Mouse (Mus musculus) layer of hippocampus, adult 2 months (tissue): ENCODE measurements around the gene Vmn1r191. TPM values are rescaled to one million over a fixed set of nuclear protein-coding genes. Genes with fewer than 3 reads are reported as not detected.
"Not testable (repeated sequence)": the region's sequence is repeated elsewhere in the genome, so short reads cannot be mapped to it uniquely, and the experiment has no call there.

Experiments
- DNase-seq, 2 experiments: peaks; one replicate each; pipeline ENCODE4 v3.0.0; 2022; ENCODE audit warnings: low spot score in 2 of 2
- H3K27ac ChIP-seq: fragments of 200-600 bp; 2 replicates; pipeline ENCODE4 v1.8.1; 2022
- H3K4me3 ChIP-seq: fragments of 200-600 bp; 2 replicates; pipeline ENCODE4 v1.8.1; 2022; ENCODE audit warnings: mild to moderate bottlenecking
- CTCF ChIP-seq: fragments of 200-600 bp; conservative IDR thresholded peaks from 2 replicates; pipeline ENCODE4 v1.8.1; 2022; ENCODE audit warnings: antibody characterized with exemption, mild to moderate bottlenecking, moderate library complexity
- long read RNA-seq, 2 experiments: library from polyadenylated mRNA; stranded (forward); transcript quantifications; one replicate each; pipeline ENCODE4 v2.0.0; 2021; ENCODE audit warnings: borderline mapping rate in 2 of 2
- microRNA-seq, 2 experiments: library from miRNA; unstranded; fragments of <30 nt; microRNA quantifications; one replicate each; pipeline ENCODE4 v1.2.0; 2021
- total RNA-seq, 2 experiments: library from RNA; stranded (reverse); gene quantifications; 2 replicates each; pipeline ENCODE4 v1.2.3; 2021

The Vmn1r191 gene
- total RNA-seq, result not detected
- long read RNA-seq, experiment 1, result 0 reads
- long read RNA-seq, experiment 2, result 0 reads

DNA sequence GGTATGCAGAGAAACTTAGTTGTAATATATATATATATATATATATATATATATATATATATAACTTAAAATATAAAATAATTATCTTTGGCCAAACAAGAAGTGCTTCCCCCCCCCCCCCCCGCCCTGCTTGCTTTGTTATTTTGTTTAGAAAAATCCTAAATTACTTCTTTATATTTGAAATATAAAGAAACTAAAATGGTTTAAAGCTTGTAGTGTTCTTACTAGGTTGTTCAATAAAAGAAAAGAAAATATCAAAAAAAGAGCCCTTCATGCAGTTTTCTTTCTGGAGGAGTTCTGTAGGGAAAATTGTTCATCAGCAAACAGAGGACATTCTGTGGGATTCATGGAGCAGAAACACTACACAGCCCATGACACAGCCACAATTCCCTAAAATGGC, at the start of gene Vmn1r191:
Gene Vmn1r191 (minus strand): TSS at position 101 of the 400 bp plus-strand sequence.
- H3K4me3 ChIP-seq, result no peak within 1 kb of the TSS

DNA sequence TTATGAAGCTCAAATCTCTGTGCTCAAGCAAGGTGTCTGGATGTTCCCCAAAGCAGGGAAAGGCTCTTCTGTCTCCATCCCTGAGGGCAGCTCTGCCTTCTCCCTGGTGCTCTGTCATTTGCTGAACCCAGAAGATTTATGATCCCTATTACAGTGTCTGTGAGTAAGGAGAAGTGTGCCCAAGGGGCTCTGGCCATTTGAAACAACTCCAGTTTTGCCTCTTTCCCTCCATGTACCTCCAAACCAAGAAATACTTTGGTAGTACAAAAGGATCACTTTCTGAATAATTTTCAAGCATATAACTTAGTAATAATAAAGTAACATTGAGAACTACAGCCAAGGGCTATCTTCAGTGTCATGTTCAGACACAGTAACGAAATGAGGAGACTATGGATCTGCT, 39.3 kb upstream of the Vmn1r191 start, which contains the start of gene Vmn1r193:
Gene Vmn1r193 (minus strand): TSS at position 101 of the 400 bp plus-strand sequence.
- H3K27ac ChIP-seq, DNase-seq, H3K4me3 ChIP-seq: not testable (repeated sequence)

More for the DNA sequence above, at the start of gene Vmn1r191:
- DNase-seq, result no peak
- H3K27ac ChIP-seq, result no peak within 1 kb of the TSS
- TF ChIP-seq CTCF, result no peak

DNA sequence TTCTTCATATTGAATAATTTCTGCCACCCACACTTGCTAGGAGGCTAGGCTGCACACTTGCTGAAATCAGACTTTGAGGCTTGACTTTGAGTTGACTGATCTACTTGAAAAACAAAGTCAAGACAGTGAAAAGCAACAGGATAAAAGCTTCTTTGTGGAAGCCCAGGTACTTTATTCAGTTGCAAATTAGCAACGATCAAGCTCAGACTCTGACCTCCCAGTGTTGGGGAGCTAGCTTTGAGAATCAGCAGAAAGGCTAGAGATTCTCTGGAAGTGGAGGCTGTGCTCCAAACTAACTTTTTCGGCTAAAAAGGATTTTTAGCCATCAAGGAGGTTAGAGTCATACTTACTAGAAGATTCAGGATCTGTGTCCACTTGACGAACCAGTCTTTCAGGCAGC, 9.0 kb upstream of the Vmn1r191 start:
- DNase-seq, H3K27ac ChIP-seq: not testable (repeated sequence)

DNA sequence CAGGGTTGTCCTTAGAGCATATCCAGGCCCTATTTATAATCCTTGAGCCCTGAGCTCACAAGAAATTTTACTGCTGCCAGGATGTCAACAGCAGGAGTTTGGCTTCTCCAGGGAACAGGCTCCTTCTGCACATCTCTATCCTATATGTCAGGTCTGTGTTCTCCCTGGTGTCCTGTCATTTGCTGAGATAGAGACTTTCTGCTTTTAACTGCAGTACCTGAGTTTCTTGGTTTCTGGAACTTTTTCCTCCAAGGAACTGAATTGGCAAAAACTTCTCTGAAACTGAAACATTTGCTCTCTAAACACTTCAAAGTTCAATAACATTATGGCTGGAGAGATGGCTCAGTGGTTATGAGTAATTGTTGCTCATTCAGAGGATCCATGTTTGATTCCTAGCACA, 7.3 kb upstream of the Vmn1r191 start, which contains the start of gene Vmn1r192:
Gene Vmn1r192 (minus strand): TSS at position 101 of the 400 bp plus-strand sequence.
- no peak within 1 kb of the TSS for H3K27ac ChIP-seq
- no peak for TF ChIP-seq CTCF
- no peak for DNase-seq
- H3K4me3 ChIP-seq, result no peak within 1 kb of the TSS

More for the DNA sequence above, 9.0 kb upstream of the Vmn1r191 start:
- not testable (repeated sequence) for H3K4me3 ChIP-seq

DNA sequence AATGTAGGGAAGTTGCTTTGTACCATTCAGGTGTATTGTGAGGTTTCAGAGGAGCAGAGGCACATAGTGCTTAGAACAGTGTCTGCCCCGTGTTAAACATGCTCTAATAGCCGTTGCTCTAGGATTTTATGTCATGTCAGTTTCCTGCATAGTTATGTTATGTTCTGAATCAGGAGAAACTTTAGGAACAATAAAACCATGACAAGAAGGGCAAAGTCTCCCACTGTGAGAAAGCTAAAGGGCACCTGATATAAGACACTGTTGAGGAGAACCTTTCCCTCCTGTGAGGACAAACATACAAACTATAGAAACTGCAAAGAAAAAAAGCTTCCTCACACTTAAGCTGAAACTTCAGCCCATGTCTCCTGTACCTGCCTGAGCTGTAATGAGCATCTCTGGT, 6.6 kb upstream of the Vmn1r191 start:
- no peak for TF ChIP-seq CTCF
- H3K27ac ChIP-seq, result no peak overlapping the region
- H3K4me3 ChIP-seq, result no peak overlapping the region
- no peak for DNase-seq

DNA sequence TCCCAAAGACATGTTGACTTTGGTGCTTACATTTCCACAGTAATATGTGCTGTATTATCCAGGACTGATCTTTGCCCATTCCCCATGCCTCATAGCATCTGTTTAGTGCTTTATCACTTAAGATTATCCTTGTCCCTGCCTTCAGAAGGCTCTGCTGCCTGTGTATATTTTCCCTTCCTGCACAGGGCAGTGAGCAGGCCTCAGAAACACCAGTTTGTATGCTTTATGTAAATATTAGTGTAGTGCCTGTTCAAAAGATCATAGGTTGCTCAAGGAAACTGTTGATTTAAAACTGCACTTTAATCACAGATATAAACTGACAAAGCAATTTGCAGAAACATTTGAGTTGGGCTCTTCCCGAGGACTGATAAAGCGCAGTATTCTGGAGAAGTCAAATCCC, 5.5 kb upstream of the Vmn1r191 start:
- Histone ChIP-seq H3K4me3 (no peak overlapping the region), H3K27ac (no peak overlapping the region)
- TF ChIP-seq CTCF, result no peak
- DNase-seq, result no peak

DNA sequence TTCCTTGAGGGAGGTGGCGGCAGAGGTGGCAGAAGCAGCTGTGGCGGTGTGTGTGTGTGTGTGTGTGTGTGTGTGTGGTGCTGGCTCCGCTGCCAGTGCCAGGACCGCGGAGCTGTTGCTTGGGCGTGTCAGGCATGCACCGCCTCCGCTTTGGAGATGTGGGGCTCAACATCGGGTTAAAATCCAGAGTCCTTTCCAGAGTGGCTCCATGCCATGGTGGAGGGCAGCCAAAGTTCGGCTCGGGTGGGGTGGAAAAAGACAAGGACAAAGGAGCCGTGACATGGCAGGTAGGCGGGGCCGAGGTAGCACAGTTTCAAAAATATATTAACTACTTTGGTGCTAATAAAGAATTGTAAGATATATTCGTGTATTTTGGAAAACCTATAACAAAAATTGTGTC, 15.4 kb downstream of the Vmn1r191 start:
- Histone ChIP-seq H3K4me3 (no peak overlapping the region), H3K27ac (no peak overlapping the region)
- TF ChIP-seq CTCF, result no peak
- no peak for DNase-seq

DNA sequence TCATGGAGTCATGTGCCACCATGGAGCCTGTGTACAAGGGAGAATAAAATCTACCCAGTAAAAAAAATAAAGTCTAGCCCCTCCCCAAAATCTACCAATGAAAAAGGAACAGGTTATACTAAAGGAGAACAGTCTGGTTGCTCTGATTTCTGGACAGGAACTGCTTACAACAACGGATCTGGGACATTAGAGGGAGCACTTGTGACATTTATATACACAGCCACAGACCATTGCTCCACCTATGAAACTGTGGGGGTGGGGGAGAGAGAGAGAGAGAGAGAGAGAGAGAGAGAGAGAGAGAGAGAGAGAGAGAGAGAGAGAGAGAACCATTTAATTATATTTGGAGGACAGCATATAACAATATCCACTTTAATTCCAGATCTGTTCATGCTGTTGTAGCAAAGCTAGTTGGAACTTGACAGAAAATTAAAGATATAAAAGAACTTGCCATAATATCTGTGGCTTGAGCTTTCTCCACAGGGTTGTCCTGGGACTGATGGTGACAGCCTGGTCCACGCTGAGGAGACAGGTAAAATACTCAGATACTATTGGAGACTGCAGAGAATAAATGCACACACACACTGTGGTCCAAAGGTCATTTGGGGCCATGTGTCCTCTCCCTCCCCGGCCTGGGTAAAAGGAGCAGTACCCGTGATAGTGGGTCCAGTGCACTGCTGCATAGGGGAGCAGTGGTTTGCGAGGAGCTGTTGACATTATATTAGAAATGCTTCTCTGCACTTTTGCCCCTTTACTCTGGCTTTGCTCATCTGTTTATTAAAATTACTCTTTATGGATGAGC, 47.1 kb downstream of the Vmn1r191 start:
- not testable (repeated sequence) for H3K4me3 ChIP-seq, DNase-seq, H3K27ac ChIP-seq

Small RNA genes within 50 kb of the gene (microRNA-seq; reads per million reads assigned to microRNA genes)
- gene Gm23282 (0 reads per million in 2 experiments), gene Gm25084 (0 reads per million in 2 experiments)

Other genes starting within 250 kb of the Vmn1r191 start
- 1 to 10 TPM; 3.5 to 4.6 TPM for gene Zfp184, start 238.9 kb downstream of the Vmn1r191 start, total RNA-seq
- under 1 TPM in 1 of 2 experiments, not detected in 1; 0.18 TPM for gene Pom121l2, start 202.8 kb downstream of the Vmn1r191 start, total RNA-seq
- gene Prss16, start 174.2 kb downstream of the Vmn1r191 start, total RNA-seq, result under 1 TPM; 0.32 to 0.51 TPM
- 10 to 100 TPM; 12.5 to 17.0 TPM for gene Hist1h2ah, start 148.4 kb downstream of the Vmn1r191 start, total RNA-seq
- gene Hist1h2bk, start 148.1 kb downstream of the Vmn1r191 start, total RNA-seq, result 10 to 100 TPM; 23.5 to 24.4 TPM
- gene Hist1h4i, start 142.6 kb downstream of the Vmn1r191 start, total RNA-seq, result 10 to 100 TPM; 64.2 to 71.7 TPM
- 10 to 100 TPM; 16.5 to 20.6 TPM for gene Hist1h2ag, start 141.0 kb downstream of the Vmn1r191 start, total RNA-seq
- 10 to 100 TPM; 12.9 to 15.9 TPM for gene Hist1h2bj, start 140.8 kb downstream of the Vmn1r191 start, total RNA-seq
- not detected for gene Vmn1r188, start 99.5 kb downstream of the Vmn1r191 start, total RNA-seq
- gene Vmn1r189, start 78.1 kb downstream of the Vmn1r191 start, total RNA-seq, result not detected
- gene Vmn1r192, start 7.2 kb upstream of the Vmn1r191 start, total RNA-seq, result not detected
- gene Vmn1r193, start 39.2 kb upstream of the Vmn1r191 start, total RNA-seq, result not detected
- not detected for gene Vmn1r194, start 60.2 kb upstream of the Vmn1r191 start, total RNA-seq
- gene Vmn1r195, start 86.6 kb upstream of the Vmn1r191 start, total RNA-seq, result not detected
- not detected for gene Vmn1r196, start 106.0 kb upstream of the Vmn1r191 start, total RNA-seq
- not detected for gene Vmn1r197, start 140.6 kb upstream of the Vmn1r191 start, total RNA-seq
- gene Vmn1r198, start 166.4 kb upstream of the Vmn1r191 start, total RNA-seq, result not detected
- not detected for gene Vmn1r199, start 195.8 kb upstream of the Vmn1r191 start, total RNA-seq
- not detected for gene Vmn1r200, start 206.4 kb upstream of the Vmn1r191 start, total RNA-seq